Mouse (Mus musculus): ENCODE measurements around the gene Ttll11. TPM values are rescaled to one million over a fixed set of nuclear protein-coding genes. Genes with fewer than 3 reads are reported as not detected.

Ttll11 gene
- polyA plus RNA-seq, 2 experiments: 1.2 to 2.5 TPM

- WGBS: 75% methylated on average over 3 of the region's 3 CpGs
- no peak for DNase-seq (ENCODE audit: low spot score)
- Histone ChIP-seq H3K4me3 (replicated peaks; ENCODE audit: low read length) (no peak overlapping the region), H3K27me3 (ENCODE audit: control insufficient read depth, insufficient read depth, low read length) (no peaks in the 10 kb centered on the region), H3K4me1 (ENCODE audit: control insufficient read depth, insufficient read depth, low read length) (no peaks in the 10 kb centered on the region), H3K4me2 (replicated peaks; ENCODE audit: low read depth, low read length, severe bottlenecking) (no peak overlapping the region), H3K9ac (ENCODE audit: low read depth, low read length, severe bottlenecking) (no peak overlapping the region), H3K27ac (replicated peaks; ENCODE audit: low read depth, low read length) (no peak overlapping the region), H3K36me3 (ENCODE audit: control insufficient read depth, insufficient read depth, low read length) (no peaks in the 10 kb centered on the region), H3K9me3 (ENCODE audit: control insufficient read depth, low read length) (no peaks in the 10 kb centered on the region)
- no peak for ATAC-seq (ENCODE audit: low FRiP score, low read depth)
- TF ChIP-seq POLR2A (IDR thresholded peaks at IDR 0.05; ENCODE audit: borderline replicate concordance, extremely low read depth, insufficient read depth, insufficient read length): no peak
These were observed 48.1 kb downstream of the Ttll11 start for GRCm38 (mm10) chr2:35931619-35932018.

- H3K4me1 ChIP-seq (ENCODE audit: control insufficient read depth, insufficient read depth, low read length): no peaks in the 10 kb centered on the region
- H3K9me3 ChIP-seq (ENCODE audit: control insufficient read depth, low read length): no peaks in the 10 kb centered on the region
- H3K27me3 ChIP-seq (ENCODE audit: control insufficient read depth, insufficient read depth, low read length): no peaks in the 10 kb centered on the region
- H3K27ac ChIP-seq (replicated peaks; ENCODE audit: low read depth, low read length): no peak overlapping the region
- TF ChIP-seq POLR2A (IDR thresholded peaks at IDR 0.05; ENCODE audit: borderline replicate concordance, extremely low read depth, insufficient read depth, insufficient read length): no peak
- no peak overlapping the region for H3K4me2 ChIP-seq (replicated peaks; ENCODE audit: low read depth, low read length, severe bottlenecking)
- 32% methylated on average over 11 of the region's 11 CpGs for WGBS
- no peak for ATAC-seq (ENCODE audit: low FRiP score, low read depth)
- H3K36me3 ChIP-seq (ENCODE audit: control insufficient read depth, insufficient read depth, low read length): no peaks in the 10 kb centered on the region
- H3K4me3 ChIP-seq (replicated peaks; ENCODE audit: low read length): no peak overlapping the region
- DNase-seq (ENCODE audit: low spot score): peak; percentile 56
- no peak overlapping the region for H3K9ac ChIP-seq (ENCODE audit: low read depth, low read length, severe bottlenecking)
These were observed 49.1 kb downstream of the Ttll11 start for GRCm38 (mm10) chr2:35930498-35931149.

GRCm38 (mm10) chr2:35928133-35928532 is 51.6 kb downstream of the Ttll11 start:
- Histone ChIP-seq H3K9me3 (ENCODE audit: control insufficient read depth, low read length) (no peaks in the 10 kb centered on the region), H3K27me3 (ENCODE audit: control insufficient read depth, insufficient read depth, low read length) (no peaks in the 10 kb centered on the region), H3K9ac (ENCODE audit: low read depth, low read length, severe bottlenecking) (no peak overlapping the region), H3K36me3 (ENCODE audit: control insufficient read depth, insufficient read depth, low read length) (no peaks in the 10 kb centered on the region), H3K4me1 (ENCODE audit: control insufficient read depth, insufficient read depth, low read length) (no peaks in the 10 kb centered on the region), H3K4me3 (replicated peaks; ENCODE audit: low read length) (no peak overlapping the region), H3K4me2 (replicated peaks; ENCODE audit: low read depth, low read length, severe bottlenecking) (no peak overlapping the region), H3K27ac (replicated peaks; ENCODE audit: low read depth, low read length) (no peak overlapping the region)
- no peak for TF ChIP-seq POLR2A (IDR thresholded peaks at IDR 0.05; ENCODE audit: borderline replicate concordance, extremely low read depth, insufficient read depth, insufficient read length)
- DNase-seq (ENCODE audit: low spot score): peak; percentile 34
- 47% methylated on average over 6 of the region's 6 CpGs for WGBS
- ATAC-seq (ENCODE audit: low FRiP score, low read depth): peak; percentile 89

GRCm38 (mm10) chr2:35924947-35925346 is 54.8 kb downstream of the Ttll11 start:
- TF ChIP-seq POLR2A (IDR thresholded peaks at IDR 0.05; ENCODE audit: borderline replicate concordance, extremely low read depth, insufficient read depth, insufficient read length): no peak
- Histone ChIP-seq H3K9me3 (ENCODE audit: control insufficient read depth, low read length) (no peaks in the 10 kb centered on the region), H3K4me2 (replicated peaks; ENCODE audit: low read depth, low read length, severe bottlenecking) (no peak overlapping the region), H3K9ac (ENCODE audit: low read depth, low read length, severe bottlenecking) (no peak overlapping the region), H3K4me1 (ENCODE audit: control insufficient read depth, insufficient read depth, low read length) (no peaks in the 10 kb centered on the region), H3K4me3 (replicated peaks; ENCODE audit: low read length) (no peak overlapping the region), H3K27ac (replicated peaks; ENCODE audit: low read depth, low read length) (no peak overlapping the region), H3K36me3 (ENCODE audit: control insufficient read depth, insufficient read depth, low read length) (no peaks in the 10 kb centered on the region), H3K27me3 (ENCODE audit: control insufficient read depth, insufficient read depth, low read length) (no peaks in the 10 kb centered on the region)
- no peak for ATAC-seq (ENCODE audit: low FRiP score, low read depth)
- 71% methylated on average over 4 of the region's 4 CpGs for WGBS
- no peak for DNase-seq (ENCODE audit: low spot score)

GRCm38 (mm10) chr2:35922956-35923355 is 56.8 kb downstream of the Ttll11 start:
- Histone ChIP-seq H3K4me1 (ENCODE audit: control insufficient read depth, insufficient read depth, low read length) (no peaks in the 10 kb centered on the region), H3K27ac (replicated peaks; ENCODE audit: low read depth, low read length) (no peak overlapping the region), H3K4me3 (replicated peaks; ENCODE audit: low read length) (no peak overlapping the region), H3K27me3 (ENCODE audit: control insufficient read depth, insufficient read depth, low read length) (no peaks in the 10 kb centered on the region), H3K4me2 (replicated peaks; ENCODE audit: low read depth, low read length, severe bottlenecking) (no peak overlapping the region), H3K9ac (ENCODE audit: low read depth, low read length, severe bottlenecking) (no peak overlapping the region), H3K9me3 (ENCODE audit: control insufficient read depth, low read length) (no peaks in the 10 kb centered on the region), H3K36me3 (ENCODE audit: control insufficient read depth, insufficient read depth, low read length) (no peaks in the 10 kb centered on the region)
- DNase-seq (ENCODE audit: low spot score) (no peak), ATAC-seq (ENCODE audit: low FRiP score, low read depth) (no peak)
- TF ChIP-seq POLR2A (IDR thresholded peaks at IDR 0.05; ENCODE audit: borderline replicate concordance, extremely low read depth, insufficient read depth, insufficient read length): no peak
- 88% methylated on average over 3 of the region's 3 CpGs for WGBS
